Mouse (Mus musculus) CH12.LX (cell line): ENCODE measurements at regions not wholly inside any gene's neighbourhood (a gene's known extent, or its start where the extent isn't known, plus 50 kb on each side); places are given as distances from the start of the nearest gene placed in this dataset.

Experiments used
- DNase-seq: peaks from one replicate; pipeline ENCODE4 v3.0.0-alpha.2; 2013; ENCODE audit errors: extremely low read depth
- H3K27ac ChIP-seq: 2 replicates; pipeline ENCODE4 v1.5.1; 2012; ENCODE audit warnings: low read depth, mild to moderate bottlenecking, control low read depth, moderate library complexity; ENCODE audit not compliant: insufficient read depth
- H3K27me3 ChIP-seq: replicated peaks from 2 replicates; pipeline ENCODE3; 2012; ENCODE audit warnings: inconsistent platforms
- H3K36me3 ChIP-seq, 2 experiments: replicated peaks in 1 of 2; 2 replicates each; pipeline versions ENCODE3 to v1.6.1; 2012; ENCODE audit warnings: inconsistent platforms in 1 of 2, low read length in 1 of 2, mild to moderate bottlenecking in 1 of 2, mixed read lengths in 1 of 2, moderate library complexity in 1 of 2; ENCODE audit not compliant: control insufficient read depth in 1 of 2, insufficient read depth in 1 of 2
- H3K4me1 ChIP-seq, 2 experiments: 2 replicates each; pipeline ENCODE4 v1.6.1; 2012; ENCODE audit warnings: inconsistent platforms in 1 of 2, moderate library complexity in 1 of 2; ENCODE audit not compliant: insufficient read depth in 2 of 2, control insufficient read depth in 1 of 2
- H3K4me2 ChIP-seq: 2 replicates; pipeline ENCODE4 v1.6.1; 2012; ENCODE audit warnings: low read depth, mild to moderate bottlenecking, control low read depth; ENCODE audit not compliant: poor library complexity, insufficient read depth, severe bottlenecking
- H3K4me3 ChIP-seq, 3 experiments: fragments of 150-350 bp in 1 of 3; sonication (generic) in 1 of 3; replicated peaks in 1 of 3; 2 replicates each; pipeline versions ENCODE3 to v1.5.1; 2011 to 2012; ENCODE audit warnings: low read depth in 2 of 3, low read length in 2 of 3, mild to moderate bottlenecking in 2 of 3, moderate library complexity in 2 of 3, control low read depth in 1 of 3, improper control_type of control experiment in 1 of 3, inconsistent platforms in 1 of 3, mixed read lengths in 1 of 3; ENCODE audit not compliant: poor library complexity in 1 of 3
- H3K79me2 ChIP-seq: replicated peaks from 2 replicates; pipeline ENCODE4 v1.6.1; 2012; ENCODE audit warnings: mild to moderate bottlenecking, moderate library complexity; ENCODE audit not compliant: control insufficient read depth, poor library complexity, insufficient read depth, severe bottlenecking; ENCODE audit errors: extremely low read depth
- H3K9ac ChIP-seq: 2 replicates; pipeline ENCODE4 v1.6.1; 2012; ENCODE audit warnings: low read depth, mild to moderate bottlenecking, control low read depth, moderate library complexity; ENCODE audit not compliant: insufficient read depth
- H3K9me3 ChIP-seq: replicated peaks from 2 replicates; pipeline ENCODE3; 2012; ENCODE audit warnings: low read length, inconsistent platforms, mixed read lengths
- CHD1 ChIP-seq: IDR thresholded peaks from 2 replicates; pipeline ENCODE4 v1.6.1; 2012; ENCODE audit warnings: low read depth, low read length, improper control_type of control experiment, inconsistent platforms
- CHD2 ChIP-seq: IDR thresholded peaks from 2 replicates; pipeline ENCODE4 v1.6.1; 2011; ENCODE audit warnings: low read length, improper control_type of control experiment
- E2F4 ChIP-seq: IDR thresholded peaks from 2 replicates; pipeline ENCODE4 v1.6.1; 2011; ENCODE audit warnings: low read depth, low read length, improper control_type of control experiment; ENCODE audit not compliant: insufficient replicate concordance
- ETS1 ChIP-seq: conservative IDR thresholded peaks from 2 replicates; pipeline ENCODE4 v1.6.1; 2012; ENCODE audit warnings: low read depth, mild to moderate bottlenecking, inconsistent platforms, low read length, improper control_type of control experiment, moderate library complexity
- MAZ ChIP-seq: IDR thresholded peaks from 2 replicates; pipeline ENCODE4 v1.6.1; 2012; ENCODE audit warnings: low read depth, mild to moderate bottlenecking, inconsistent platforms, low read length, improper control_type of control experiment, moderate library complexity
- MXI1 ChIP-seq: IDR thresholded peaks from 2 replicates; pipeline ENCODE4 v1.6.1; 2011; ENCODE audit warnings: mild to moderate bottlenecking, low read depth, low read length, improper control_type of control experiment
- NRF1 ChIP-seq: IDR thresholded peaks from 2 replicates; pipeline ENCODE4 v1.6.1; 2014; ENCODE audit warnings: low read depth, mild to moderate bottlenecking, inconsistent platforms, low read length, improper control_type of control experiment, moderate library complexity
- POLR2A ChIP-seq: IDR thresholded peaks from 2 replicates; pipeline ENCODE4 v1.6.1; 2011; ENCODE audit warnings: low read depth, mild to moderate bottlenecking, improper control_type of control experiment, low read length
- POLR2AphosphoS2 ChIP-seq: IDR thresholded peaks from 2 replicates; pipeline ENCODE4 v1.6.1; 2011; ENCODE audit warnings: low read depth, low read length, improper control_type of control experiment
- RCOR1 ChIP-seq: conservative IDR thresholded peaks from 2 replicates; pipeline ENCODE4 v1.6.1; 2012; ENCODE audit warnings: low read depth, mild to moderate bottlenecking, inconsistent platforms, low read length, improper control_type of control experiment
- SIN3A ChIP-seq: IDR thresholded peaks from 2 replicates; pipeline ENCODE4 v1.6.1; 2012; ENCODE audit warnings: low read length, improper control_type of control experiment, inconsistent platforms
- TBP ChIP-seq: conservative IDR thresholded peaks from 2 replicates; pipeline ENCODE4 v1.6.1; 2011; ENCODE audit warnings: low read depth, low read length, improper control_type of control experiment
- TCF12 ChIP-seq: IDR thresholded peaks from 2 replicates; pipeline ENCODE4 v1.6.1; 2014; ENCODE audit warnings: low read depth, mild to moderate bottlenecking, inconsistent platforms, low read length, improper control_type of control experiment
- ZC3H11A ChIP-seq: IDR thresholded peaks from 2 replicates; pipeline ENCODE4 v1.6.1; 2012; ENCODE audit warnings: low read depth, mild to moderate bottlenecking, inconsistent platforms, low read length, improper control_type of control experiment
- ZKSCAN1 ChIP-seq: IDR thresholded peaks from 2 replicates; pipeline ENCODE4 v1.6.1; 2012; ENCODE audit warnings: low read depth, inconsistent platforms, low read length, improper control_type of control experiment, borderline replicate concordance
- dilution Hi-C: fragments of 300-500 bp; cut with MboI; formaldehyde crosslinking; loops from 2 replicates; pipeline ENCODE4 v1.14.3; 2020; ENCODE audit warnings: low sequenced_read_pairs; ENCODE audit not compliant: extremely low pct_unique_long_range_greater_than_20kb, extremely low pct_ligation_motif_present
- in situ Hi-C: fragments of 300-500 bp; cut with MboI; formaldehyde crosslinking; loops from 3 replicates; pipeline ENCODE4 v1.14.3; 2019; ENCODE audit warnings: low sequenced_read_pairs, low pct_ligation_motif_present, low pct_unique_long_range_greater_than_20kb, mixed read lengths

GRCm38 (mm10) chr14:67169201-67169600 is 1160.2 kb upstream of the Gulo start:
- dilution Hi-C loops (no loop called here), in situ Hi-C loops (no loop called here)
- no peaks in the 10 kb centered on the region for H3K27me3 ChIP-seq
- no peaks in the 10 kb centered on the region for H3K4me1 ChIP-seq
- no peaks in the 10 kb centered on the region for H3K36me3 ChIP-seq
- no peaks in the 10 kb centered on the region for H3K79me2 ChIP-seq
- H3K9me3 ChIP-seq = peaks cover 6% of the 10 kb centered on the region
- DNase-seq = no peak
- no peak overlapping the region for H3K4me3 ChIP-seq
- no peak overlapping the region for H3K27ac ChIP-seq
- no peak for TF ChIP-seq TCF12
- no peak for TF ChIP-seq POLR2AphosphoS2
- TF ChIP-seq NRF1 = no peak
- no peak for TF ChIP-seq ETS1
- no peak for TF ChIP-seq TBP
- TF ChIP-seq MXI1 = no peak
- TF ChIP-seq CHD1 = no peak
- TF ChIP-seq POLR2A = no peak
- TF ChIP-seq, all 38 proteins: peak for 0
- H3K4me2 ChIP-seq = no peak overlapping the region
- no peak overlapping the region for H3K9ac ChIP-seq

GRCm38 (mm10) chr14:67159996-67160395 is 1151.0 kb upstream of the Gulo start:
- Histone ChIP-seq H3K9me3 (peaks cover 6% of the 10 kb centered on the region), H3K9ac (no peak overlapping the region), H3K36me3 (no peaks in the 10 kb centered on the region), H3K4me2 (no peak overlapping the region), H3K27ac (no peak overlapping the region), H3K4me3 (no peak overlapping the region), H3K4me1 (peaks cover 0 to 6% of the 10 kb centered on the region in 2 experiments; a peak in 1 of 4 replicates), H3K79me2 (no peaks in the 10 kb centered on the region), H3K27me3 (no peaks in the 10 kb centered on the region)
- TF ChIP-seq ZKSCAN1 (no peak), TBP (no peak), SIN3A (no peak), RCOR1 (no peak)
- DNase-seq = no peak
- in situ Hi-C loops = no loop called here
- dilution Hi-C loops = no loop called here

- H3K4me3 ChIP-seq = no peak overlapping the region
- H3K27me3 ChIP-seq = no peaks in the 10 kb centered on the region
- no peak overlapping the region for H3K9ac ChIP-seq
- no peak for DNase-seq
- no peaks in the 10 kb centered on the region for H3K79me2 ChIP-seq
- no peak overlapping the region for H3K4me2 ChIP-seq
- in situ Hi-C loops = no loop called here
- H3K27ac ChIP-seq = no peak overlapping the region
- H3K36me3 ChIP-seq = no peaks in the 10 kb centered on the region
- TF ChIP-seq CHD2 (no peak), MXI1 (no peak), MAZ (no peak), ZC3H11A (no peak), E2F4 (no peak), CHD1 (no peak)
- peaks cover 0 to 6% of the 10 kb centered on the region in 2 experiments; a peak in 1 of 4 replicates for H3K4me1 ChIP-seq
- no peaks in the 10 kb centered on the region for H3K9me3 ChIP-seq
- dilution Hi-C loops = no loop called here
These were observed 1149.9 kb upstream of the Gulo start for GRCm38 (mm10) chr14:67158867-67159266.
